Mouse (Mus musculus): ENCODE results near the gene Gm20532. TPM values are rescaled to one million over a fixed set of nuclear protein-coding genes. Genes with fewer than 3 reads are reported as not detected.

The Gm20532 gene
- polyA plus RNA-seq, 1 experiment from 2014 or later: not detected

DNA sequence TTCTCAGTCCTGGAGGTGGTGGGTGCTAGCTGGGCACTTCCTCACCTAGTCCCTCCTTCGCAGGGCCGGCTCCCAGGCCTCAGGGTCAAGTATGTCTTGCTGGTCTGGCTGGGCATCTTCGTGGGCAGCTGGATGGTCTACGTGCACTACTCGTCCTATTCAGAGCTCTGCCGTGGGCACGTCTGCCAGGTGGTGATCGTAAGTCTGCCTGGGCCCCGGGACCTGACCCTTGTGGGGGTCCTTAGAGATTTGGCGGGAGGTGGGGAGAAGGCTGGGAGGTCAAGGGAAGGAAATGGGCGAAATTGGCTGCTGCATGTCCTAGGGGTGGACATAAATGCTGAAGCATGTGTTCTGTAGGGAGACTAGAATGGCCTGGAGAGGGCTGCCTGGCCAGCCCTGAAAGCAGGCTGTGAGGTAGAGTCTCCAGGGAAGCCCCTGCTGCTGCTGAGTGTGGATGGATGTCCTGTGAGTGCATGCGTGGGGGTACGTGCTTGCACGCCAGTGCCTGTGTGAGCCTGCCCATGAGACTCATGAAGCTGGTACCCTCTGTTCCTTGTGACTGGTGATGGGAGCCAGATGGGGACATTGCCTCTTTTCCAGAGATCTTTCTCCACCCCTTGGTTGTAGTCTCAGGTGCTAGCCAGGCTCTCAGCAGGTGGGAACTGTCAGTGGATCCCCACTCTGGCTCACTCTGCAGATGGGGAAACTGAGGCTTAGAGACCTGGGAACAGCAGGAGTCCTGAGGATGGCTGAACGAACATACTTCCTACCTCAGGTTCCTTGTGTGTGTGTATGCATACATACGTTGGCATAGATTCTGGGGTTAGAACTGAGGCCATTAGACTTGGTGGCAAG, 46.3 kb downstream of the Gm20532 start:
- no peak for ATAC-seq (ENCODE audit: low FRiP score, low read depth)
- H3K27ac ChIP-seq: no peak overlapping the region
- no peaks in the 10 kb centered on the region for H3K9me3 ChIP-seq
- WGBS: 77% methylated on average over 16 of the region's 16 CpGs
- H3K4me3 ChIP-seq: no peak overlapping the region
- H3K36me3 ChIP-seq: peaks cover 52% of the 10 kb centered on the region
- peaks cover 46% of the 10 kb centered on the region for H3K4me1 ChIP-seq
- H3K4me2 ChIP-seq (replicated peaks): no peak overlapping the region
- no peaks in the 10 kb centered on the region for H3K27me3 ChIP-seq
- peak overlapping the region; percentile 25; the same call in 1 of the 2 replicates for H3K9ac ChIP-seq

DNA sequence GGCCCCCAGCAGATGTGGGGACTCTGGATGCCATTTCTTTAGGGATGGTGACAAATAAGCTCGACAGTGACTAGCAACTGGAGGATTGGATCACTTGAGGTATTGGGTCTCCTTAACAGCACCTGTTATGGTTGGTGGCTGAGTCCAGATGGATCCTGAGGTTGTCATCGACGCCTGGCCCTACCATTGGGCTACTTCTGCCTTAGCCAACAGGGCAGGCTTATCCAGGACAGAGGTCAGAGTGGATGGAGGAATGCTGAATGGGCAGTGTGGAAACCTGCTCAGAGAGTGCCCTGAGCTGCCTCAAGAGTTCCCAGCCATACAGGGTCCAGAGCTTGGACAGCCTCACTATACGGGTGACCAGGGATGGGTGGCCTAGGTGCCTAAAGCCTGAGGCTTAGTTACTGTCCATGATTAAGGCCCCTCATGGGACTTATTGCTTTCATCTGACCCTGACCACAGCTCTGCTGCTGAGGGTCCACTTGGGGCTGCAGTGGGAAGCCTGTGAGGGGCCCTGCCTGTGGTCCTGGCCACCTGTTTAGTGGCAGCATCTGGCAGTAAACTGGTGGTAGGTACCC, 47.6 kb downstream of the Gm20532 start:
- Histone ChIP-seq H3K9me3 (no peaks in the 10 kb centered on the region), H3K4me1 (peaks cover 55% of the 10 kb centered on the region), H3K9ac (no peak overlapping the region), H3K27me3 (no peaks in the 10 kb centered on the region), H3K36me3 (peaks cover 63% of the 10 kb centered on the region), H3K4me2 (replicated peaks) (no peak overlapping the region), H3K4me3 (no peak overlapping the region), H3K27ac (no peak overlapping the region)
- no peak for ATAC-seq (ENCODE audit: low FRiP score, low read depth)
- WGBS: 63% methylated on average over 4 of the region's 4 CpGs

DNA sequence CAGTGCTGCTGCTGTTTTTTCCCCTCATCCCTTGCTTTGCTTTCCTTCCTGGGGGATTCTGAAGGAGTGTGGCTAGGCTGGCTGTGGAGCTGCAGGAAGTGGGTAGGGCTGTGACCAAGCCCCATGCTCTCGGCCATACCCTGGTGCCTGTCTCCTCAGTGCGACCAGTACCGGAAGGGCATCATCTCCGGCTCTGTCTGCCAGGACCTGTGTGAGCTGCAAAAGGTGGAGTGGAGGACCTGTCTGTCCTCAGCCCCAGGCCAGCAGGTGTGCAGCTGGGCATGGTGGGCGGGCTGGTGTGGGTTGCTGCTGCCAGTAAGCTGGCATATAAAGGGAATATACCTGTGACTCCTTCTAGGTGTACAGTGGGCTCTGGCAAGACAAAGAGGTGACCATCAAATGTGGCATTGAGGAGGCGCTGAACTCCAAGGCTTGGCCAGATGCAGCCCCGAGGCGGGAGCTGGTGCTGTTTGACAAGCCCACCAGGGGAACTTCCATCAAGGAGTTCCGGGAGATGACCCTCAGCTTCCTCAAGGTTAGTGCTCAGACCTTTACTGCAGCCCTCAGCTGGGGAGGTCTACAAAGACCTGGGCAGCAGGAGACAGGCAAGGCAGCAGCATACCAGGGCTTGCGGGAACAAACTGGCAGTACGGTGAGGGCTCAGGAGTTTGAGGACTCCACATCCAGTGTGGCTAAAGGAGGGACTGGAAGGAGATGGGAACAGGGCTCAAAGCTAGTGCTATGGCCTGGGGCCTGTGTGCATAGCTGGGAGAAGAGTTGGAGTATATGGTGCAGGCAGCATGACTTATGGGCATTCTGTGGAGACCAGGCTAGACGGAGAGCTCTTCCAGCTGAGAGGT, 48.4 kb downstream of the Gm20532 start:
- H3K27ac ChIP-seq: no peak overlapping the region; the same call in 1 of the 2 replicates
- 57% methylated on average over 12 of the region's 12 CpGs for WGBS
- no peaks in the 10 kb centered on the region for H3K27me3 ChIP-seq
- H3K9me3 ChIP-seq: no peaks in the 10 kb centered on the region
- 0 out of 2 replicates have a peak overlapping the region, but pooled peaks have one; percentile 0 for H3K9ac ChIP-seq
- peaks cover 50% of the 10 kb centered on the region for H3K4me1 ChIP-seq
- no peak overlapping the region for H3K4me2 ChIP-seq (replicated peaks)
- H3K4me3 ChIP-seq: no peak overlapping the region
- peaks cover 63% of the 10 kb centered on the region for H3K36me3 ChIP-seq
- no peak for ATAC-seq (ENCODE audit: low FRiP score, low read depth)

DNA sequence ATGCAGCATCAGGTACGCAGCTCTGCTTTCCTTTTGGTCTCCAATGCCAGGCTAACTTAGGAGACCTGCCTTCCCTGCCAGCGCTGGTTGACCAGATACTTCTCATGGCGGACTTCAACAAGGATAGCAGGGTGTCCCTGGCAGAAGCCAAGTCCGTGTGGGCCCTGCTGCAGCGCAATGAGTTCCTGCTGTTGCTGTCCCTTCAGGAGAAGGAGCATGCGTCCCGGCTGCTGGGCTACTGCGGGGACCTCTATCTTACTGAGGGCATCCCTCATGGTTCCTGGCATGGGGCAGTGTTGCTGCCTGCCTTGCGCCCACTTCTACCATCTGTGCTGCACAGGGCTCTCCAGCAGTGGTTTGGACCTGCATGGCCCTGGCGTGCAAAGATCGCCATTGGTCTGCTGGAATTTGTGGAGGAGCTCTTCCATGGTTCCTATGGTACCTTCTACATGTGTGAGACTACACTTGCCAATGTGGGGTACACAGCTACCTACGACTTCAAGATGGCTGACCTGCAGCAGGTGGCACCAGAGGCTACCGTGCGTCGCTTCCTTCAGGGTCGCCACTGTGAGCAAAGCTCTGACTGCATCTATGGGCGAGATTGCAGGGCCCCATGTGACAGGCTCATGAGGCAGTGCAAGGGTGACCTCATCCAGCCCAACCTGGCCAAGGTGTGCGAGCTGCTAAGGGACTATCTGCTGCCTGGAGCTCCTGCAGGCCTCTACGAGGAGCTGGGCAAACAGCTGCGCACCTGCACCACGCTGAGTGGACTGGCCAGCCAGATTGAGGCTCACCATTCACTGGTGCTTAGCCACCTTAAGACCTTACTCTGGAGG, 49.3 kb downstream of the Gm20532 start:
- Histone ChIP-seq H3K9me3 (no peaks in the 10 kb centered on the region), H3K27ac (no peak overlapping the region), H3K4me1 (peaks cover 46% of the 10 kb centered on the region), H3K4me2 (replicated peaks) (no peak overlapping the region), H3K4me3 (no peak overlapping the region), H3K27me3 (no peaks in the 10 kb centered on the region), H3K36me3 (peaks cover 63% of the 10 kb centered on the region), H3K9ac (0 out of 2 replicates have a peak overlapping the region, but pooled peaks have one; percentile 0)
- ATAC-seq (ENCODE audit: low FRiP score, low read depth): no peak
- 70% methylated on average over 21 of the region's 21 CpGs for WGBS

DNA sequence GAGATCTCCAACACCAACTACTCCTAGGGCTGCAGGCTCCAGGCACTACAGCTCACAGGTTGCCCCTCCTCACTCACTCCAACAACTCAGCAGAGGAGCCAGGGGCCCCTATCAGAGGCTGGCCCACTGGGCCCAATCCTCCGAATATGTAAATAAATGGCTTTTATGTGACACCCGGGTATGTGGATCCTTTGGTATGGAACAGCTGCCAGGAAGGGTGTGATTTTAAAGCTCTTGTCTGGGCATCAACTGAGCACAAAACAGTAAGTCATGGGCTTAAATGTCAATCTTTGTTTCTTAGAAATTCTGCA, 49.8 kb downstream of the Gm20532 start:
- H3K36me3 ChIP-seq: peaks cover 63% of the 10 kb centered on the region
- H3K4me1 ChIP-seq: peaks cover 45% of the 10 kb centered on the region
- H3K27me3 ChIP-seq: no peaks in the 10 kb centered on the region
- no peaks in the 10 kb centered on the region for H3K9me3 ChIP-seq
- no peak for ATAC-seq (ENCODE audit: low FRiP score, low read depth)
- no peak overlapping the region for H3K9ac ChIP-seq
- WGBS: 46% methylated on average over 2 of the region's 2 CpGs
- no peak overlapping the region for H3K4me3 ChIP-seq
- no peak overlapping the region for H3K4me2 ChIP-seq (replicated peaks)
- H3K27ac ChIP-seq: no peak overlapping the region

DNA sequence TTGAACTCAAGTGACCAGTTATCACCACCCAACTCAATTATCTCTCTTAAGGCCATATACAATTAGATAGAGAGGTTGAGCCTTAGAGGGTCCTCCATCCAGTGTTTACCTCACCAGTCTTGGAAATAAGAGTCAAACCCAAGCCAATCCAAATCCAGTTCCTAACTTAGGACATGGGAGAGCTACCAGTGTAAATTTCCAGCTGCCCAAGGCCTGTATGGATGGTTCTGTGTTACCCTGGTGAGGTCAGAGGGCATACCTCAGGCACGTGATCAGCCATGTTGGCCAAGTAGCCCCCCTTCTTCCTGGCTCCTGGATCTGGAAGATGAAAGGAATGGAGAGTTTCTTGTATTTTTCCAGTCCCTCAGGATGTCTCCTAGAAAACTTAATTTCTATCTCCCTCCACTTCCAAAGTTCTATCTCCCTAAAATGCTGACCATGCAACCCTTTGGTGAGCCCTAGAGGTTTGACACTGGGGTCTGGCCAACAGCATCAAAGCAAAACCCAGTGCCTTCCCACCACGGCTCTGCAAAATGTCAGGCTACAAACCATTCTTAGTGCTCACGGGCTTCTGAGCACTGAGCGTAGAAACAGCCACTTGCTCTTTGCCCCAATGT, 51.0 kb downstream of the Gm20532 start:
- ATAC-seq (ENCODE audit: low FRiP score, low read depth): no peak
- 0 out of 2 replicates have a peak overlapping the region, but pooled peaks have one; percentile 97 for H3K9ac ChIP-seq
- H3K4me1 ChIP-seq: peaks cover 41% of the 10 kb centered on the region
- H3K27ac ChIP-seq: no peak overlapping the region
- H3K4me2 ChIP-seq (replicated peaks): peak overlapping the region; percentile 86
- no peaks in the 10 kb centered on the region for H3K27me3 ChIP-seq
- peaks cover 62% of the 10 kb centered on the region for H3K36me3 ChIP-seq
- no peaks in the 10 kb centered on the region for H3K9me3 ChIP-seq
- 80% methylated on average over 4 of the region's 4 CpGs for WGBS
- peak overlapping the region; percentile 82; the same call in 1 of the 2 replicates for H3K4me3 ChIP-seq

DNA sequence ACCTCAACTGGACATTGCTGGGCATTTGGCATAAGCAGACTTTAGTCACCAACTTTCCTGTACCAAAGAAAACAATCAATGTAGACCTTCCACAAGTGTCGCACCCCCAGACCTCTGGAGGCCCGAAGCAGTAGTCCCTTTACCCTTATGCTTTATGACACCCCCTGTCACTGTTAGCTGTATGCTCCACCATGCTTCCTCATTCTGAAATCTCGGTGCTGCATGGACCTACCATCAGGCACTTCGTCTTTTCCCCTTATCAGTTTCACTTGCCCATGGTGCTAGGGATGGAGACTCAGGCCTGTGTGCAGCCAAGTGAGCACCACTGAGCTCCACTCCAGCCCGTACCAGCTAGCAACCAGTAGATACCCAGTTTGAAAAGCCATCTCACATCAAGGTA, 51.6 kb downstream of the Gm20532 start:
- peak overlapping the region; percentile 86 for H3K4me2 ChIP-seq (replicated peaks)
- no peak for ATAC-seq (ENCODE audit: low FRiP score, low read depth)
- H3K36me3 ChIP-seq: peaks cover 56% of the 10 kb centered on the region
- peaks cover 35% of the 10 kb centered on the region for H3K4me1 ChIP-seq
- WGBS: 88% methylated on average over 5 of the region's 5 CpGs
- H3K27ac ChIP-seq: no peak overlapping the region; the same call in 1 of the 2 replicates
- H3K9ac ChIP-seq: peak overlapping the region; percentile 97; the same call in 1 of the 2 replicates
- H3K27me3 ChIP-seq: no peaks in the 10 kb centered on the region
- H3K9me3 ChIP-seq: no peaks in the 10 kb centered on the region
- peak overlapping the region; percentile 82 for H3K4me3 ChIP-seq

DNA sequence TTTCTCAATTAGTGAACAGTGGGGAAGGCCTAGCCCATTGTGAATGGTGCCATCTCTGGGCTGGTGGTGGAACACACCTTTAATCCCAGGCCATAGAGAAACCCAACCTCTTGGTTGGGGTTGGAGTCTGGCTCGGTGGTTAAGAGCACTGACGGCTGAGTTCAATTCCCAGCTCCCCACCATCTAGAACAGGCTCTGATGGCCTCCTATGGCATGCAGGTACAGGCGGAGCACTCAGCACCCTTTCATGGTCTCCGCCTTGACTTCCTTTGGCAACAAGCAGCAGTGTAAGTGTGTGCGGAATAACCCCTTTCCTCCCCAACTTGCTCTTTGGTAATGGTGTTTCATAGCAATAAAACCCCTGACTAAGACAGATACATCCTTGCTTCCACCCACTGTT, 52.1 kb downstream of the Gm20532 start:
- Histone ChIP-seq H3K27ac (no peak overlapping the region; the same call in 1 of the 2 replicates), H3K4me3 (peak overlapping the region; percentile 82), H3K36me3 (peaks cover 51% of the 10 kb centered on the region), H3K9ac (peak overlapping the region; percentile 97), H3K9me3 (no peaks in the 10 kb centered on the region), H3K4me1 (peaks cover 33% of the 10 kb centered on the region), H3K4me2 (replicated peaks) (peak overlapping the region; percentile 86), H3K27me3 (no peaks in the 10 kb centered on the region)
- 65% methylated on average over 5 of the region's 5 CpGs for WGBS
- no peak for ATAC-seq (ENCODE audit: low FRiP score, low read depth)

DNA sequence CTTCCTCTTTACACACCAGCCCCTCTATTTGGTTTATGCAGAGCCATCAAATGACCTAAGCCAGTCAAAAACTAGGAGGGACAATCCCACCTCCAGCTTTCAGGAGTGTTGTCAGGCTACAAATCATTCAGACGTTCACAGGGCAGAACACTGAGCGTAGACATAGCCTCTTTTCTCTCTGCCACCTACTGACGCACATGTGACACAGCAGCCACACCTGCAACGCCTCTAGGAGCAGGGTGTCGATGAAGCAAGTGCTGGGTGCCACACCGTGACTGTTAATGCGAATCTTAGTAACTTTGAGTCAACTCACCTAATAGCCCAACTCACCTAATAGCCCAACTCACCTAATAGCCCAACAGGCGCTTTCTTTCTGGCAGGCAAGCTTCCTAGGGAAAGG, 52.6 kb downstream of the Gm20532 start:
- no peaks in the 10 kb centered on the region for H3K9me3 ChIP-seq
- 5% methylated on average over 8 of the region's 8 CpGs for WGBS
- H3K27ac ChIP-seq: 0 out of 2 replicates have a peak overlapping the region, but pooled peaks have one; percentile 11
- H3K27me3 ChIP-seq: no peaks in the 10 kb centered on the region
- ATAC-seq (ENCODE audit: low FRiP score, low read depth): no peak
- peaks cover 48% of the 10 kb centered on the region for H3K36me3 ChIP-seq
- peak overlapping the region; percentile 97 for H3K9ac ChIP-seq
- H3K4me3 ChIP-seq: peak overlapping the region; percentile 82
- H3K4me1 ChIP-seq: peaks cover 33% of the 10 kb centered on the region
- H3K4me2 ChIP-seq (replicated peaks): peak overlapping the region; percentile 86

DNA sequence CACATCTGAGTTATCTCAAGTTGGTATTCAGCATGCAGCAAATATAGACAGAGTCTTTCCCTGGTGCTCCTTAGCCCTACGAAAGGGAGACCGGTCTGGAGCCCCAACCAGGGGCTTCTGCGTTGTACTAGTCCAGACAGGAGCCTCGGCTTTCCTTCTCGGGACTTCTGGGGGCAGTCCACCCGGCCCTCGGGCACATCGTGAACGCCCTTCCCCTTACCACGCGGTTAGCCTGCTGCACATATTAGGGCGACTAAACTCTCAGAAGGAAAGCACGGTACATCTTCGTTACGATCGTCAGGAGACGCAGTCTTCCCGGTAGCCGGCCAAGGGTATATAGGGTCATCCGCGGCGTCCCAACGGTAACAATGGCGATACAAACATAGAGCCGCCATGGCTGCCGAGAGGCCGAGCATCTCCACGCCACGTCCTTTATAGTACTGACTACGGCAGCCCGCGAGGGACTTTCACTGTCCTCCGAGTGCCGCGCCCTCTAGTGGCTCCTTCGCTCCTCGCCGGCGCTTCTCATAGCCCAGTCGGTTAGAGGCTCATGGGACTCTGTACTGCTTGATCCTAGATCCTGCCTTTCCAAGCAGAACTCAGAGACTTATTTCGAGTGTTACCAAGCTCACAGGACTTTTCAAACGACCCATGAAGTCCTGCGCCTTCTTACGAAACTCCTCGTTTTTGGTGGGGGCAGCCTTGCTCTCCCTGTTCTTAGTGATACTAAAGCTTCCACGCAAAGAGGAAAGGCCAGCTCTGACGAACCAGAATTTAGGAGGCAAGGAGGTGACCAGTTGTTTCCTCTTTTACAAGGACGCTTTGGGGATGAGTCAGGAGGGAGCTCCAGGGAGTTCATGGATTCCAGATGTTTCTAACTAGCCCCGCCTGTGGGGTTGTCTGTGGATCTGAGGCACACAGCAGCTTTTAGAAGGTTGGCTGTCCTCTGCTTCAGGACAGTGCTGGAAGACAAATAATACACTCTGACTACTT, 53.7 kb downstream of the Gm20532 start:
- WGBS: 3% methylated on average over 49 of the region's 49 CpGs
- peak overlapping the region; percentile 97 for H3K9ac ChIP-seq

More for the DNA sequence above, 53.7 kb downstream of the Gm20532 start:
- no peaks in the 10 kb centered on the region for H3K27me3 ChIP-seq
- H3K4me3 ChIP-seq: peak overlapping the region; percentile 82
- H3K4me1 ChIP-seq: peaks cover 33% of the 10 kb centered on the region
- ATAC-seq (ENCODE audit: low FRiP score, low read depth): peak; percentile 85
- peaks cover 37% of the 10 kb centered on the region for H3K36me3 ChIP-seq
- peak overlapping the region; percentile 86 for H3K4me2 ChIP-seq (replicated peaks)
- H3K27ac ChIP-seq: peak overlapping the region; percentile 81
- no peaks in the 10 kb centered on the region for H3K9me3 ChIP-seq
